Mouse (Mus musculus): ENCODE results near the gene Erg. TPM values are rescaled to one million over a fixed set of nuclear protein-coding genes. Genes with fewer than 3 reads are reported as not detected.

Erg gene
- total RNA-seq, 2 experiments from 2014 or later: 3.8 to 6.0 TPM

GRCm38 (mm10) chr16:95408096-95408495 is 178.3 kb downstream of the Erg start:
- no peak for ATAC-seq (replicated peaks; ENCODE audit: low FRiP score, poor library complexity, severe bottlenecking)

- ATAC-seq (replicated peaks; ENCODE audit: low FRiP score, poor library complexity, severe bottlenecking): no peak
Observed at GRCm38 (mm10) chr16:95405496-95405895, 180.9 kb downstream of the Erg start.

- no peak for ATAC-seq (replicated peaks; ENCODE audit: low FRiP score, poor library complexity, severe bottlenecking)
Observed at GRCm38 (mm10) chr16:95403453-95403852, 182.9 kb downstream of the Erg start.

- ATAC-seq (replicated peaks; ENCODE audit: low FRiP score, poor library complexity, severe bottlenecking): no peak
Observed at GRCm38 (mm10) chr16:95401869-95402268, 184.5 kb downstream of the Erg start.

- ATAC-seq (replicated peaks; ENCODE audit: low FRiP score, poor library complexity, severe bottlenecking): no peak
Observed at GRCm38 (mm10) chr16:95398761-95399343, 187.5 kb downstream of the Erg start.

GRCm38 (mm10) chr16:95390787-95391186 is 195.6 kb downstream of the Erg start:
- no peak for ATAC-seq (replicated peaks; ENCODE audit: low FRiP score, poor library complexity, severe bottlenecking)

- ATAC-seq (replicated peaks; ENCODE audit: low FRiP score, poor library complexity, severe bottlenecking): no peak
Observed at GRCm38 (mm10) chr16:95388811-95389529, 197.4 kb downstream of the Erg start.

- no peak for ATAC-seq (replicated peaks; ENCODE audit: low FRiP score, poor library complexity, severe bottlenecking)
Observed at GRCm38 (mm10) chr16:95388292-95388691, 198.1 kb downstream of the Erg start.

GRCm38 (mm10) chr16:95387008-95387407 is 199.4 kb downstream of the Erg start:
- no peak for ATAC-seq (replicated peaks; ENCODE audit: low FRiP score, poor library complexity, severe bottlenecking)

GRCm38 (mm10) chr16:95385299-95385973 is 201.0 kb downstream of the Erg start:
- ATAC-seq (replicated peaks; ENCODE audit: low FRiP score, poor library complexity, severe bottlenecking): no peak

- ATAC-seq (replicated peaks; ENCODE audit: low FRiP score, poor library complexity, severe bottlenecking): no peak
Observed at GRCm38 (mm10) chr16:95384590-95385148, 201.7 kb downstream of the Erg start.

GRCm38 (mm10) chr16:95382251-95382650 is 204.1 kb downstream of the Erg start:
- ATAC-seq (replicated peaks; ENCODE audit: low FRiP score, poor library complexity, severe bottlenecking): no peak

GRCm38 (mm10) chr16:95376834-95377233 is 209.6 kb downstream of the Erg start:
- no peak for ATAC-seq (replicated peaks; ENCODE audit: low FRiP score, poor library complexity, severe bottlenecking)

GRCm38 (mm10) chr16:95376364-95376763 is 210.0 kb downstream of the Erg start:
- no peak for ATAC-seq (replicated peaks; ENCODE audit: low FRiP score, poor library complexity, severe bottlenecking)

- ATAC-seq (replicated peaks; ENCODE audit: low FRiP score, poor library complexity, severe bottlenecking): no peak
Observed at GRCm38 (mm10) chr16:95374646-95375045, 211.7 kb downstream of the Erg start.

GRCm38 (mm10) chr16:95372960-95373359 is 213.4 kb downstream of the Erg start:
- ATAC-seq (replicated peaks; ENCODE audit: low FRiP score, poor library complexity, severe bottlenecking): no peak

GRCm38 (mm10) chr16:95371713-95372112 is 214.7 kb downstream of the Erg start:
- ATAC-seq (replicated peaks; ENCODE audit: low FRiP score, poor library complexity, severe bottlenecking): no peak

- no peak for ATAC-seq (replicated peaks; ENCODE audit: low FRiP score, poor library complexity, severe bottlenecking)
Observed at GRCm38 (mm10) chr16:95366989-95367765, 219.2 kb downstream of the Erg start.

- ATAC-seq (replicated peaks; ENCODE audit: low FRiP score, poor library complexity, severe bottlenecking): no peak
Observed at GRCm38 (mm10) chr16:95365214-95365613, 221.2 kb downstream of the Erg start.

Data from erythroblast, adult 5-6 weeks (primary cell).